Comparison of ENCODE assay signal across 8 mouse cellular contexts in genomic region chr2:125136846-125137245, GRCm38 (mm10). TPM values are rescaled to one million over a fixed set of nuclear protein-coding genes. Genes with fewer than 3 reads are reported as not detected.
DNase-seq lines count a peak whose midpoint lies in the region; ATAC-seq and TF ChIP-seq lines count a peak whose summit lies in the region.
"Had no signal": no experiment of that assay in that cellular context is flagged by ENCODE, and none has a peak within 500 bp of the region (broad histone marks: within the 10 kb centered on the region; RNA-seq: fewer than 3 reads in every experiment).

No protein-coding gene starts in this region.

- H3K36me3 ChIP-seq in embryonic facial prominence, embryonic 15.5 days: no peaks in the 10 kb centered on the region
- H3K36me3 ChIP-seq in hindbrain, embryonic 11.5 days (ENCODE audit: control insufficient read depth, insufficient read depth, low read length): no peaks in the 10 kb centered on the region
- H3K36me3 ChIP-seq in myocyte (ENCODE audit: control insufficient read depth, insufficient read depth): no peaks in the 10 kb centered on the region

- no peak for TF ChIP-seq CTCF in layer of hippocampus, adult 2 months (conservative IDR thresholded peaks at IDR 0.05)

- peaks cover 9% of the 10 kb centered on the region for H3K4me1 ChIP-seq in embryonic facial prominence, embryonic 15.5 days
- no peaks in the 10 kb centered on the region for H3K4me1 ChIP-seq in hindbrain, embryonic 11.5 days (replicated peaks; ENCODE audit: control insufficient read depth, insufficient read depth, low read length)

- H3K79me2 ChIP-seq in myocyte (ENCODE audit: control insufficient read depth, insufficient read depth): no peaks in the 10 kb centered on the region

- no peak for DNase-seq in layer of hippocampus, adult 2 months (ENCODE audit: low spot score in 2 of 2)
- DNase-seq in layer of hippocampus, adult 9-10 months (ENCODE audit: low spot score): no peak
- no peak for DNase-seq in hindbrain, embryonic 11.5 days (ENCODE audit: low spot score)
- no peak for DNase-seq in c-Kit-positive CD71-positive TER-119-positive erythroid progenitor cells, embryonic 14.5 days (ENCODE audit: low spot score)
- no peak for DNase-seq in urinary bladder, postnatal 10 days (ENCODE audit: low spot score)

- H3K9me3 ChIP-seq in embryonic facial prominence, embryonic 15.5 days (replicated peaks): no peaks in the 10 kb centered on the region
- H3K9me3 ChIP-seq in hindbrain, embryonic 11.5 days (ENCODE audit: control insufficient read depth, low read length): no peaks in the 10 kb centered on the region

- no peak overlapping the region for H3K9ac ChIP-seq in embryonic facial prominence, embryonic 15.5 days
- H3K9ac ChIP-seq in hindbrain, embryonic 11.5 days (ENCODE audit: low read depth, low read length): no peak overlapping the region
- H3K9ac ChIP-seq: liver, embryonic 14.5 days had no signal

- peak overlapping the region; percentile 65 for H3K4me3 ChIP-seq in layer of hippocampus, adult 2 months
- peak overlapping the region; percentile 34; the same call in 1 of the 2 replicates for H3K4me3 ChIP-seq in embryonic facial prominence, embryonic 15.5 days (replicated peaks)
- no peak overlapping the region for H3K4me3 ChIP-seq in hindbrain, embryonic 11.5 days (ENCODE audit: low read depth, low read length)
- H3K4me3 ChIP-seq in myocyte: peak overlapping the region; percentile 9

- peaks cover 4% of the 10 kb centered on the region; the same call in 1 of the 2 replicates for H3K27me3 ChIP-seq in embryonic facial prominence, embryonic 15.5 days
- H3K27me3 ChIP-seq in hindbrain, embryonic 11.5 days (ENCODE audit: control insufficient read depth, insufficient read depth, low read length): no peaks in the 10 kb centered on the region
- H3K27me3 ChIP-seq in myocyte (ENCODE audit: control insufficient read depth, insufficient read depth, insufficient read length): no peaks in the 10 kb centered on the region

- no peak for TF ChIP-seq POLR2A in myocyte (IDR thresholded peaks at IDR 0.05; ENCODE audit: insufficient read length, low read depth)

- peak overlapping the region; percentile 61 for H3K4me2 ChIP-seq in embryonic facial prominence, embryonic 15.5 days (replicated peaks)
- peak overlapping the region; percentile 67 for H3K4me2 ChIP-seq in hindbrain, embryonic 11.5 days (replicated peaks; ENCODE audit: low read depth, low read length)
- peak overlapping the region; percentile 99 for H3K4me2 ChIP-seq in myocyte (ENCODE audit: low read depth)

- no peak overlapping the region for H3ac ChIP-seq in myocyte (ENCODE audit: control insufficient read depth, insufficient read length)

- ATAC-seq in embryonic facial prominence, embryonic 15.5 days (ENCODE audit: insufficient number of reproducible peaks, low FRiP score, low TSS enrichment, low read depth): no peak
- ATAC-seq in hindbrain, embryonic 11.5 days (ENCODE audit: low FRiP score): no peak

- H3K27ac ChIP-seq in layer of hippocampus, adult 2 months: peak overlapping the region; percentile 90
- H3K27ac ChIP-seq in embryonic facial prominence, embryonic 15.5 days (replicated peaks): no peak overlapping the region
- no peak overlapping the region for H3K27ac ChIP-seq in hindbrain, embryonic 11.5 days (ENCODE audit: low read depth, low read length)
- H3K27ac ChIP-seq: liver, embryonic 14.5 days had no signal

- WGBS in embryonic facial prominence, embryonic 15.5 days: 26% methylated on average over 7 of the region's 7 CpGs
- 31% methylated on average over 7 of the region's 7 CpGs for WGBS in hindbrain, embryonic 11.5 days

TF ChIP-seq in myocyte, 11 proteins besides CTCF, POLR2A, EP300 and RAD21:
- TF ChIP-seq MYOD1 (IDR thresholded peaks at IDR 0.05; ENCODE audit: control insufficient read depth in 1 of 3, insufficient read length in 2 of 3, low read depth in 2 of 3): no peak
- no peak for TF ChIP-seq REST (IDR thresholded peaks at IDR 0.05; ENCODE audit: insufficient read depth, insufficient read length)
- no peak for TF ChIP-seq TCF3 (IDR thresholded peaks at IDR 0.05; ENCODE audit: insufficient read length, low read depth)
- TF ChIP-seq USF1 (IDR thresholded peaks at IDR 0.05; ENCODE audit: low read depth): no peak
- TF ChIP-seq MAX (IDR thresholded peaks at IDR 0.05; ENCODE audit: low read depth): no peak
- no peak for TF ChIP-seq CEBPB (IDR thresholded peaks at IDR 0.05; ENCODE audit: insufficient read depth, poor library complexity, severe bottlenecking)
- no peak for TF ChIP-seq MYOG (IDR thresholded peaks at IDR 0.05; ENCODE audit: control insufficient read depth in 1 of 3, insufficient read depth in 1 of 3, insufficient read length in 2 of 3, low read depth in 2 of 3)
- no peak for TF ChIP-seq E2F4 (IDR thresholded peaks at IDR 0.05; ENCODE audit: insufficient read depth)
- TF ChIP-seq TCF12 (IDR thresholded peaks at IDR 0.05; ENCODE audit: insufficient read depth, poor library complexity, severe bottlenecking): no peak
- no peak for TF ChIP-seq POLR2AphosphoS2 (IDR thresholded peaks at IDR 0.05; ENCODE audit: insufficient read length, low read depth)
- no peak for TF ChIP-seq SRF (IDR thresholded peaks at IDR 0.05; ENCODE audit: control insufficient read depth, insufficient read length, low read depth)

RNA-seq across cellular contexts. Expression of gene Ctxn2, which starts 0.4 kb away (rescaled TPM):
- 10 to 100 TPM; 11.2 to 16.0 TPM for total RNA-seq in layer of hippocampus, adult 2 months (2021)
- polyA plus RNA-seq in embryonic facial prominence, embryonic 15.5 days (2015; fragmentation: Nextera tagmentation; extraction: Ambion mirVana): not detected in 2 replicates
- not detected in 2 replicates for polyA plus RNA-seq in hindbrain, embryonic 11.5 days (2014; fragmentation: Nextera tagmentation; extraction: Ambion mirVana)
- polyA plus RNA-seq in myocyte (2012; fragmentation: generic; extraction: Trizol): not detected
- polyA plus RNA-seq: liver, embryonic 14.5 days had no signal

RNA-seq across cellular contexts. Expression of gene Myef2, which starts 13.4 kb away (rescaled TPM):
- 100 to 1,000 TPM; 105 to 108 TPM for total RNA-seq in layer of hippocampus, adult 2 months (2021)
- polyA plus RNA-seq in embryonic facial prominence, embryonic 15.5 days (2015; fragmentation: Nextera tagmentation; extraction: Ambion mirVana): 75.1 and 79.2 TPM in 2 replicates
- 261 and 265 TPM in 2 replicates for polyA plus RNA-seq in hindbrain, embryonic 11.5 days (2014; fragmentation: Nextera tagmentation; extraction: Ambion mirVana)
- 27.8 TPM for polyA plus RNA-seq in myocyte (2012; fragmentation: generic; extraction: Trizol)

RNA-seq across cellular contexts. Expression of gene Slc12a1, which starts 15.5 kb away (rescaled TPM):
- under 1 TPM in 1 of 2 experiments, not detected in 1; 0.08 TPM for total RNA-seq in layer of hippocampus, adult 2 months (2021)
- polyA plus RNA-seq in embryonic facial prominence, embryonic 15.5 days (2015; fragmentation: Nextera tagmentation; extraction: Ambion mirVana): not detected in 2 replicates
- polyA plus RNA-seq in hindbrain, embryonic 11.5 days (2014; fragmentation: Nextera tagmentation; extraction: Ambion mirVana): not detected in 2 replicates
- 0.01 TPM for polyA plus RNA-seq in myocyte (2012; fragmentation: generic; extraction: Trizol)
- polyA plus RNA-seq: liver, embryonic 14.5 days had no signal
